Mouse (Mus musculus) stomach, embryonic 15.5 days (tissue): ENCODE results near the gene Lrtm1. TPM values are rescaled to one million over a fixed set of nuclear protein-coding genes. Genes with fewer than 3 reads are reported as not detected.

Experiments
- ATAC-seq: fragments of 200-750 bp; cut with Nextera tagmentation; 2 replicates; pipeline ENCODE4 v1.8.0; 2017; ENCODE audit warnings: low read depth, moderate number of reproducible peaks, moderate TSS enrichment; ENCODE audit not compliant: insufficient read depth, low FRiP score
- H3K27ac ChIP-seq: fragments of 300-500 bp; sonication (generic); 2 replicates; pipeline ENCODE4 v1.5.1; 2015; ENCODE audit warnings: mild to moderate bottlenecking, inconsistent platforms
- H3K27me3 ChIP-seq: fragments of 300-500 bp; sonication (generic); replicated peaks from 2 replicates; pipeline ENCODE4 v1.6.1; 2015; ENCODE audit warnings: inconsistent platforms
- H3K36me3 ChIP-seq: fragments of 300-500 bp; sonication (generic); 2 replicates; pipeline ENCODE4 v1.6.1; 2015; ENCODE audit warnings: inconsistent platforms
- H3K4me1 ChIP-seq: fragments of 300-500 bp; sonication (generic); 2 replicates; pipeline ENCODE4 v1.6.1; 2015; ENCODE audit warnings: inconsistent platforms
- H3K4me2 ChIP-seq: fragments of 300-500 bp; sonication (generic); 2 replicates; pipeline ENCODE4 v1.6.1; 2015; ENCODE audit warnings: mild to moderate bottlenecking, inconsistent platforms
- H3K4me3 ChIP-seq: fragments of 300-500 bp; sonication (generic); replicated peaks from 2 replicates; pipeline ENCODE4 v1.5.1; 2015; ENCODE audit warnings: inconsistent platforms
- H3K9ac ChIP-seq: fragments of 300-500 bp; sonication (generic); 2 replicates; pipeline ENCODE4 v1.6.1; 2015; ENCODE audit warnings: inconsistent platforms
- H3K9me3 ChIP-seq: fragments of 300-500 bp; sonication (generic); 2 replicates; pipeline ENCODE4 v1.6.1; 2016; ENCODE audit warnings: inconsistent platforms
- WGBS: fragments of 180-500 bp; shearing (Covaris S2); methylation state at CpG from one replicate; pipeline ENCODE4 v1.1.7; 2015; 5-methylcytosine and 5-hydroxymethylcytosine counted together
- polyA plus RNA-seq: library from polyadenylated mRNA; unstranded; fragments of >200 nt; fragmentation: Nextera tagmentation; extraction: Ambion mirVana; gene quantifications from 2 replicates; pipeline ENCODE4 v1.2.1, GENCODE M21; 2015

Lrtm1 gene
- 0.04 and 0.06 TPM in 2 replicates for polyA plus RNA-seq

DNA sequence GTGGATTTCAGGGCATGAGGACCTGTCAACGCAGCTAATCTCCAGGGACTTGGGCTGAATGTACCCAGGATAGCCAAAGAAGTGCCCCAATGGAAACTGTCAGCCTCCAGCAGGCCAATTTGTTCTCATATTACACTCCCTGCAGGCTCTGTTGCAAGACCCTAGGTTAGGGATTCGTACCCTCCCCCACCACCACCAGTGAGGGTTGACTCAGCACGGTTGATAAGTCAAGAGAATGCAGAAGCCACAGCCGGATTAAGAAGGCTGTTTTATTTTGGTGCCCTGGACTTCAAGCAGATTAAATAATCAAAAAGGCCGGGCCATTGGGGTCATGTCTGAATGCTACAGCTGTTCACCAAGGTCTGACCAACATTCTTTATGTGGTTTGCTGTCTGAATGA lies at the start of gene Lrtm1:
TSS of gene Lrtm1 (plus strand) at position 326 of the 400 bp plus-strand sequence.
- no peak within 1 kb of the TSS for H3K4me3 ChIP-seq
- H3K27me3 ChIP-seq, result no peaks in the 10 kb centered on the region
- H3K36me3 ChIP-seq, result no peaks in the 10 kb centered on the region
- H3K4me1 ChIP-seq, result no peaks in the 10 kb centered on the region
- no peak within 1 kb of the TSS for H3K27ac ChIP-seq
- H3K4me2 ChIP-seq, result no peak within 1 kb of the TSS
- no peak for ATAC-seq
- 24% methylated on average over 5 of the region's 5 CpGs for WGBS
- no peaks in the 10 kb centered on the region for H3K9me3 ChIP-seq
- H3K9ac ChIP-seq, result no peak within 1 kb of the TSS

- H3K27me3 ChIP-seq, result no peaks in the 10 kb centered on the region
- H3K36me3 ChIP-seq, result no peaks in the 10 kb centered on the region
- no peak overlapping the region for H3K4me2 ChIP-seq
- H3K27ac ChIP-seq, result no peak overlapping the region
- no peak overlapping the region for H3K9ac ChIP-seq
- no peaks in the 10 kb centered on the region for H3K9me3 ChIP-seq
- no peaks in the 10 kb centered on the region for H3K4me1 ChIP-seq
- WGBS, result 81% methylated on average over 4 of the region's 4 CpGs
- no peak overlapping the region for H3K4me3 ChIP-seq
- ATAC-seq, result no peak
Measured at GRCm38 (mm10) chr14:28969247-28969646, 48.8 kb upstream of the Lrtm1 start.

DNA sequence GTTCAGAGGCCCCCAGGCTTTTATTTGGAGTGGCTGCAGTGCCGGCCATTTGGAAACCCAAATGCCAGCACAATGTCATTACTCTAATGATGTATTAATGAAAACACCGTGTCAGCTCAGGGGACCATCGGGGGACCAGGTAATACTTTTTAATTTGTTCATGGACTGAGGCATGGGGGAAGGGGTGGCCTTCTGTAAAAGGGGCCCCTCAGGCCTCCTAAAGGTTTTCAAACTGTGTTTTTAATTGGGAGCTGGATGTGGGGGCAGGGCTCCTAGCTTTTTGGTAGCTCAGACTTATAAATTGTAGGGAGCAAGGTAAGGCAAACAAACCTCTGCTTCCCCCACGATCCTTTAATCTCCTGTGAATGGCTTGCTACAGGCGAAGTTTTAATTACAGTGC lies 45.4 kb upstream of the Lrtm1 start:
- Histone ChIP-seq H3K4me3 (no peak overlapping the region), H3K4me2 (no peak overlapping the region), H3K9me3 (no peaks in the 10 kb centered on the region), H3K9ac (no peak overlapping the region), H3K4me1 (no peaks in the 10 kb centered on the region), H3K27ac (no peak overlapping the region), H3K27me3 (no peaks in the 10 kb centered on the region), H3K36me3 (no peaks in the 10 kb centered on the region)
- ATAC-seq, result no peak
- WGBS, result 35% methylated on average over 5 of the region's 5 CpGs

DNA sequence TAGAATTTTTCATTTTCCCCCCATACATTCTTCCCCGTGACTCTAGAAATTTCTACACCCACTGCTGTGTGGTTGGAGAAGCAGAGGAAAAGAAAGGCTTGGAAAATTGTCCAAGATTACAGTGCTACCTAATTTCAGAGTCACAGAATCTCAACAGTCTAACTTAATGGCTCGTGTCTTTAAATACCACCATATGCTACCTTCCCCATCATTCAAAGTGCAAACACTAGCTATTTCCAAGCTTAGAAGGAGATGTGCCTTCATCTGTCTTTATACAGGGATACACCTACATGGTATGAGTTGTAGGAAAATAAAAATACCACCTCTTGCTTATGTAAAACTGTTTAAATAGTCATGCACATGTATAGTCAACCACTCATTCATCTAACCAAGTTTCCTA lies 38.8 kb upstream of the Lrtm1 start:
- WGBS, result 70% methylated on average over 2 of the region's 2 CpGs
- Histone ChIP-seq H3K27me3 (no peaks in the 10 kb centered on the region), H3K4me3 (no peak overlapping the region)

DNA sequence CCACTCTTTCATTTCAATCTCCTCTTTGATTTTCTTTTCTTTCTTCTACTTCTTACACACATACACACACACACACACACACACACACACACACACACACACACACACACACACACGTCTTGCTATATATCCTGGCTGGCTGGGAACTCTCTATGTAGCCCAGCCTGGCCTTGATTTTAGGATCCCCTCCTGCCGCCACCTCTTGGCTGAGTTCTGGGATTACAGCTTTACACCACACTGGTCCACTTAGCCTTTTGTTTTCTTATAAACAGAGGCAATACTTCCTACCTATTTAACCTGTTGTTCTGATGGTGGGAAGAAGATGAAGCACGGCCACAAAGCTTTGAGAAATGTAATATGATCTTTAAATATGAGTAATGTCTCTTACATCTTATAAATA lies 37.5 kb upstream of the Lrtm1 start:
- Histone ChIP-seq H3K4me3 (no peak overlapping the region), H3K4me2 (no peak overlapping the region), H3K9ac (no peak overlapping the region), H3K27ac (no peak overlapping the region), H3K4me1 (no peaks in the 10 kb centered on the region), H3K36me3 (no peaks in the 10 kb centered on the region), H3K27me3 (no peaks in the 10 kb centered on the region), H3K9me3 (no peaks in the 10 kb centered on the region)
- whole genome bisulfite sequencing, result 40% methylated on average over 3 of the region's 3 CpGs
- ATAC-seq, result no peak

More for the DNA sequence above, 38.8 kb upstream of the Lrtm1 start:
- H3K4me1 ChIP-seq, result no peaks in the 10 kb centered on the region
- no peak for ATAC-seq
- H3K9ac ChIP-seq, result no peak overlapping the region
- H3K27ac ChIP-seq, result no peak overlapping the region
- no peak overlapping the region for H3K4me2 ChIP-seq
- no peaks in the 10 kb centered on the region for H3K36me3 ChIP-seq
- no peaks in the 10 kb centered on the region for H3K9me3 ChIP-seq

- H3K4me1 ChIP-seq, result no peaks in the 10 kb centered on the region
- no peak overlapping the region for H3K4me3 ChIP-seq
- no peaks in the 10 kb centered on the region for H3K27me3 ChIP-seq
- no peak for ATAC-seq
- no peak overlapping the region for H3K9ac ChIP-seq
- H3K9me3 ChIP-seq, result no peaks in the 10 kb centered on the region
- H3K27ac ChIP-seq, result no peak overlapping the region
- WGBS, result 65% methylated on average over 2 of the region's 2 CpGs
- H3K36me3 ChIP-seq, result no peaks in the 10 kb centered on the region
- H3K4me2 ChIP-seq, result no peak overlapping the region
Measured at GRCm38 (mm10) chr14:28984276-28984675, 33.7 kb upstream of the Lrtm1 start.

DNA sequence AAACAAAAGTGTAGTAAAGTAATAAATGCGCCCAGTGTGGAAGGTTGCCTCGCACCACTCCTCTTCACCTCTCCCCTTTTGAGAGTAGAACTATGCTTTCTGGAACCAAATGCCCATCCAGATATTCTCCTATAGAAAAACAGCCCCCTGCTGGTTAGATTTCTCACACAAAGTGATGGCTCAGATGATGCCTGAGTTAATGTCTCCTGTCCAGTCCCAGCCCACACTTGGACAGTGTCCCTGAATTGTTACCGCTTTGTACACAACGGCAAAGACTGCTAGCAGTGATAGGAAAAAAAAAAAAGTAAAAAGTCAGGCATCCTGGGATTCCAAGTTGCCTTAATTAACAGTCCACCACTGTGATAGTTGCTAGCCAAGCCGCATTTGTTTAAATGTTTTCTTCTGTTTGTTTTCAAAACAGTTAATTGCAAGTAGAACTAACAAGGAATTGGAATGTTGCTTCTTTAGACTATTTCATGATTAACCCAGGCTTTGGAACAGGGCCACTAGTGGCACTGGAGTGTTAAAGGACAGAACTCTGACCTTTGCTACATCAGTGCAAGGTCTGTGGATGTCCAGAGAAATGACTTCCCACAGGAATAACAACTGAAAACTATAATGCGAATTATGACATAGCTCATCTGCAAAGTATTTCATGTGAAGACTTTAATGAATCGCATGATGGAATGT lies 29.7 kb upstream of the Lrtm1 start:
- H3K4me3 ChIP-seq, result no peak overlapping the region
- H3K9me3 ChIP-seq, result no peaks in the 10 kb centered on the region
- no peak overlapping the region for H3K27ac ChIP-seq
- H3K4me2 ChIP-seq, result no peak overlapping the region
- no peaks in the 10 kb centered on the region for H3K27me3 ChIP-seq
- H3K36me3 ChIP-seq, result no peaks in the 10 kb centered on the region
- WGBS, result 76% methylated on average over 7 of the region's 7 CpGs
- H3K9ac ChIP-seq, result no peak overlapping the region
- no peaks in the 10 kb centered on the region for H3K4me1 ChIP-seq
- no peak for ATAC-seq

DNA sequence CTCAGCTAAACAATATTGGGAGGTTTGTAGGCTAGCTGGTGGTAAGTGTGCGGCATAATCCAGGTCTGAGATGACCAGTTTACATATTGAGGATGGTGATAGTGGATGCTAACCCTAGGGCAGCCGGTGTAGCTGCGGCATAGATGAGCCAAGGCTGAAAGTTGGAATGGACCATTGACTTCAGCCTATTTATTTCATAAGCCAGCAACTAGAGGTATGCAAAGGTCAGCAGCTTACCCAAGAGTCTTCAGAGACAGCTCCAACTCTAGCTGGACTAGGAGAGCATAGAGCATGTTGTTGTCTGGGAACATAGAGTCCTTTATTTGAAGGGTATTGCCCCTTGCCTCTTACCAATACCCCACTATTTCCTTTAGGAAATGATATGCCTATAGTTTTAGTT lies 21.4 kb upstream of the Lrtm1 start:
- no peak overlapping the region for H3K4me3 ChIP-seq
- H3K4me1 ChIP-seq, result no peaks in the 10 kb centered on the region
- 93% methylated on average over 3 of the region's 3 CpGs for WGBS
- ATAC-seq, result no peak
- H3K27me3 ChIP-seq, result no peaks in the 10 kb centered on the region
- H3K27ac ChIP-seq, result no peak overlapping the region
- H3K9ac ChIP-seq, result no peak overlapping the region
- H3K4me2 ChIP-seq, result no peak overlapping the region
- H3K9me3 ChIP-seq, result no peaks in the 10 kb centered on the region
- no peaks in the 10 kb centered on the region for H3K36me3 ChIP-seq

GRCm38 (mm10) chr14:29005228-29005840 lies 12.7 kb upstream of the Lrtm1 start:
- Histone ChIP-seq H3K36me3 (no peaks in the 10 kb centered on the region), H3K4me3 (no peak overlapping the region), H3K27ac (no peak overlapping the region), H3K4me2 (no peak overlapping the region), H3K9me3 (no peaks in the 10 kb centered on the region), H3K9ac (no peak overlapping the region), H3K27me3 (no peaks in the 10 kb centered on the region), H3K4me1 (no peaks in the 10 kb centered on the region)
- no peak for ATAC-seq
- WGBS, result 83% methylated on average over 5 of the region's 5 CpGs

DNA sequence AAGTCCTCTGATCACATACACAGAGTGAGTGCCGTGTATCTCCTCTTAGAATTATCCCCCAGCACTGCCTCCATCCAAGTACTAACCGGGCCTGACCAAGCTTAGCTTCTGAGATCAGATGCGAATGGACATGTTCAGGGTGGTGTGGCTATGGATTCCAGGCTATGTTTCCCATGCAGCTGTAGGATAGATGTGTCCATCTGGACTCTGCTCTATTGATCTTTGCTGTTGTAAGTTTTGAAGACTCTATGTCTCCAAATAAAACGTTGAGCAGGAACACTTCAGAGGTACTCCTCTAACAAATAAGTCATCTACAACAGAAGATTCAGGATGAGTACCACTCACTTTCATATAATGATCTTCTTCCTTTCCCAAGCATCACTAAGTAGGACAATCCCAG lies 8.4 kb upstream of the Lrtm1 start:
- no peaks in the 10 kb centered on the region for H3K9me3 ChIP-seq
- no peak overlapping the region for H3K4me2 ChIP-seq
- H3K4me3 ChIP-seq, result no peak overlapping the region
- WGBS, result 90% methylated on average over 4 of the region's 4 CpGs
- H3K27ac ChIP-seq, result no peak overlapping the region
- H3K36me3 ChIP-seq, result no peaks in the 10 kb centered on the region
- H3K27me3 ChIP-seq, result no peaks in the 10 kb centered on the region
- no peak overlapping the region for H3K9ac ChIP-seq
- no peak for ATAC-seq
- no peaks in the 10 kb centered on the region for H3K4me1 ChIP-seq

GRCm38 (mm10) chr14:29013161-29013560 lies 4.8 kb upstream of the Lrtm1 start:
- Histone ChIP-seq H3K9ac (no peak overlapping the region), H3K4me3 (no peak overlapping the region), H3K4me1 (no peaks in the 10 kb centered on the region), H3K36me3 (no peaks in the 10 kb centered on the region), H3K4me2 (no peak overlapping the region), H3K9me3 (no peaks in the 10 kb centered on the region), H3K27ac (no peak overlapping the region), H3K27me3 (no peaks in the 10 kb centered on the region)
- ATAC-seq, result no peak
- 90% methylated on average over 3 of the region's 3 CpGs for WGBS

GRCm38 (mm10) chr14:29014680-29015079 lies 3.3 kb upstream of the Lrtm1 start:
- H3K36me3 ChIP-seq, result no peaks in the 10 kb centered on the region
- no peak for ATAC-seq
- no peaks in the 10 kb centered on the region for H3K4me1 ChIP-seq
- H3K9ac ChIP-seq, result no peak overlapping the region
- H3K9me3 ChIP-seq, result no peaks in the 10 kb centered on the region
- no peaks in the 10 kb centered on the region for H3K27me3 ChIP-seq
- WGBS, result 75% methylated on average over 2 of the region's 2 CpGs
- no peak overlapping the region for H3K4me2 ChIP-seq
- H3K4me3 ChIP-seq, result no peak overlapping the region
- no peak overlapping the region for H3K27ac ChIP-seq
